Mouse (Mus musculus): Measurements from ENCODE around the gene Col4a1.

The Col4a1 gene

DNA sequence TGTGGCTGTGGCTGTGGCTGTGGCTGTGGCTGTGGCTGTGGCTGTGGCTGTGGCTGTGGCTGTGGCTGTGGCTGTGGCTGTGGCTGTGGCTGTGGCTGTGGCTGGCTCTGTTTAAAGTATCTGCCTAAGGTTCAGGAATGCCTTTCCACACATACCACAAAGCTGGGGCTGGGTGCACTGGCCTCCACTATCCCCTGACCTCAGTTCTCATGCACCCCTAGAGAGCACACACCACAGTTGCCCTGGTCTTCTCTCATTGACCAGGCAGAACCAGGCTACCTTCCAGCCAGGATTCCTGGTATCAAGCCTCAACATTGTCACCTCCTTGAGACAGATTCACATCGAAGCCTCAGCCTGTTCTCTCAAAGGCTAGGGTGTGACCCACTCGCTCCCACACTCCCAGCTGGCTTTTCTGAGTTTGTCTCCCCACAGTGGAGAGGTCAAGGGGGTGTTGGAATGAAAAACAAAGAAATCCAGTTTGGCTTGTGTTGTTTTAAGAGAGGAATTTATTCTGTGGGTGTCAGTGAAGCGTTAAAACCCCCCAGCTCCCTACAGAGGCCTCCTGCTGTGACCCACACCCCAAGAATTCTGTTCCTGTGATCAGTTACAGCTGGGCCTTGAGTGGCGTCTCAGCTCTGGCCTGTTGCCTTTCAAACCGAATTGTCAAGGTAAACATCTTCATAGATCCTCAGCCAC lies 15.2 kb upstream of the Col4a1 start:
- in situ Hi-C loops (cut with MseI, MboI) = no loop called here

- in situ Hi-C loops (cut with MseI, MboI) = no loop called here
Measured at GRCm38 (mm10) chr8:11327298-11327697, 14.7 kb upstream of the Col4a1 start.

DNA sequence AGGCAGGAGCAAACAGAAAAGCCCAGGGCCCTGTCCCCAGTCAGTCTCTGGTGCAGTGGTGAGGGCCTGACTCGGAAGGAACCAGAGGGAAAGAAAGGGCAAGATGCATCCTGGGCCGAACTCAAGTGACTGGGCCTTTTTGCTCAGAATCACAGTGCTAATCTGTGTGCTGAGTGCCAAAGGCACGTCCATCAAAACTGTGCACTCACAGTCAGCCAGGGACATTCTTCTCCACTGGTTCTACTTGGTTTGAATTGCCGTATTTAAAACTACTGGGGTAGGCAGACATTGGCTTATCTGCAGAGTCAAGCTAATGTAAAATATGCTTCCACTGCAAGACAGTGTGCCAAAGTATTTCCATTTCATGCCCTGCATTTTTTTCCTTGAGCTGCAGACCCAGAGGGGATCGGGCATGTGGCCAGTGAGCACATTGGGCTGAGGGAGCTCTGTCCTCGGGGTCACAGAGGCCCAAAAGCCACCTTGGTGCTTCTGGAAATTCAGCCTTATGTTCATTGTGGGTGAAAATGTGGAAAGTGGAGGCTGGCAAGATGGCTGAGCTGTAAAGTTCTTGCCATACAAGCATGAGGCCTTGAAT lies 12.3 kb upstream of the Col4a1 start:
- in situ Hi-C loops (cut with MseI, MboI) = no loop called here

DNA sequence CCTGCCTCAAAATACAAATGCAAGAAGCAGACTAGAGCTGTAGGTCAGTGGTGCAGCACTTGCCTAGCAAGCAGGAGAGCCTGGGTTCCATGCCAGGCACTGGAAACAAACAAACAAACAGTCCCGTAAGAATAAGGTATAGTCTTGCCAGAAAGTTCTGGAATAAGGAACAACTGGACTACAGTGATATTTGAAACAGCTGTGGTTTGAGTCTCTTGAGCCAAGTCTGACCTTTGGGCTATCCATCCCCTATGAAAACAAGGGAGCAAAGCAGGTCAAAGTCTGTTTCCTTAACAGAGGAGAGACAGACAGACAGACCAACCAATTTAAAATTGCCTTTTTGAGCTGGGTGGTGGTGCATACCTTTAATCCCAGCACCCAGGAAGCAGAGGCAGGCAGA lies 11.1 kb upstream of the Col4a1 start:
- in situ Hi-C loops (cut with MseI, MboI) = no loop called here

DNA sequence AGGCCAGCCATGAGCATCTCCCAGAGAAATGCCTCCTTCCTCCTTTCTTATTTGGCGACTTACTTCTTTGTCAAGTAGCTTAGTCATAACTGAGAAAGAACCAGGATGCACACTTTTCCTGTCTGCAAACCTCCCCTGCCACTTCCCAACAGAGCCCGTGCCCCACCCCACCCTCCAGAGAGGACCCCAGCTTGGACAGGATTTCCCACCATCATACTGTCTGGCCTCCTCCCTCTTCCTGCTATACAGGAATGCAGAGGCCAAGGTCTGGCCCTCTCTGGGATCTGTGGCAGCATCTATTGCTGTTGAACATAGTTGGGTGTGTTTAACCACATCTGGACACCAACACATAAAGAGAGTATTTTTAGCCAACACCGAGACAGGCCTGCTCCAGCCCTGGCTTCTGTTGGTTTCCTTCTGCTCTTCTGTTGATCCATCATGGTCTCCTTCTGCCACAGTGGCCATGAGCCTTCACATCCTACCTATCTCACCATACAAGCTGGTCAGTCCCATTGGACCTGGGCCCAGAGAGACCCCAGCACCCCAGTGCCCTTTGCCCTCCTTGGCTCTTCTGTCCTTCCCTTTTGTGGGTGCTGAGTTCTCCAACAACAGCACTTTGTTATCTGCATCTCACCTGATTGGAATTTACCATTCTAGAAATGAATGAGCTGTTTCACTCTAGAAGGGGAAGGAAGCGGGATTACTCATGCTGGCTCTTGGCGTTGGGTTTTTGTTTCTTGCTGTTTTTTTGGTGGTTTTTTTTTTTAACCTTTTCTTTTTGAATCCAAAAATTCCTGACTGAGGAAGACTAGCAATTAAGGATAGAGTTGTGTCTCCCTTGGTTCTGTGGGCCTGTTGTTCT lies 10.3 kb upstream of the Col4a1 start:
- in situ Hi-C loops (cut with MseI, MboI) = no loop called here

- in situ Hi-C loops (cut with MseI, MboI) = no loop called here
Measured at GRCm38 (mm10) chr8:11321841-11322240, 9.2 kb upstream of the Col4a1 start.

DNA sequence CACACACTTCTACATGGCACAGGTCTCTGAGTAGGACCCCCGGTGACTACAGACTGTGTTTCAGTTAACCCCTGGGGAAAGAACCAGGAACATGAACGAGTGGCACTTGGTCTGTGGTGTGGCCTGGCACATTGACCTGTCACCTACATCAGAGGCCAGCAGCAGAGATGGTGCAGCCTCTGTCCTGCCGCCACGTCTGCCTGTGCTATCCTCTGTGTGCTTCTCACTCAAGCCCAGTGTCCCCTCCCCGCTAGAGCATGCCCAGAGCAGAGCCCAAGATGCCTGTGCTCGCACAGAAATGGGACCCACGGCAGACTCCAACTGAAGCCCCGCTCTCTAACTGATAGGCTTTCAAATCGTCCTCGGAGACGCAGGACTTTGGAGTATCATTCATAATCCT lies 6.8 kb upstream of the Col4a1 start:
- in situ Hi-C loops (cut with MseI, MboI) = no loop called here

DNA sequence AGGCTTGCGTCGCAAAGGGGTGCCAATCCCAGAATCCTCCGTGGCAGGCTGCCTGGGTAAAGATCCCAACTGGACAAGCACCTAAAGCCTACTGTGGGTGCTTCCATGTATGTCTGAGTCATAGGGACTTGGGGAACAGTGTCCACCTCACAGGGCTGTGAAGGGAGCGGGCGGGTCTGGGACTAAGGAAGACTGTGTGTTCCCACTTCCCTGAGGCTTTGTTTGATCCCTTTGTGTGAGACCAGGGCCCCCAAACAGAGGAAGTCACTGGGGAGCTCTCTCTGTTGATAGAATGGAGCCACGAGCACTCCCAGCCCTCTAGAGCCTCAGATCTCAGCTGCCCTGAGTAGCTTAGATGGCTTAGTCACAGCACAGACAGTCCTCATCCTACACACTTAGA lies 3.5 kb upstream of the Col4a1 start:
- in situ Hi-C loops (cut with MseI, MboI) = no loop called here

GRCm38 (mm10) chr8:11315179-11315943 lies 2.7 kb upstream of the Col4a1 start:
- in situ Hi-C loops (cut with MseI, MboI) = no loop called here

GRCm38 (mm10) chr8:11314613-11315012 lies 2.0 kb upstream of the Col4a1 start:
- in situ Hi-C loops (cut with MseI, MboI) = no loop called here

- in situ Hi-C loops (cut with MseI, MboI) = no loop called here
Measured at GRCm38 (mm10) chr8:11313176-11314111, 818 bp upstream of the Col4a1 start.

DNA sequence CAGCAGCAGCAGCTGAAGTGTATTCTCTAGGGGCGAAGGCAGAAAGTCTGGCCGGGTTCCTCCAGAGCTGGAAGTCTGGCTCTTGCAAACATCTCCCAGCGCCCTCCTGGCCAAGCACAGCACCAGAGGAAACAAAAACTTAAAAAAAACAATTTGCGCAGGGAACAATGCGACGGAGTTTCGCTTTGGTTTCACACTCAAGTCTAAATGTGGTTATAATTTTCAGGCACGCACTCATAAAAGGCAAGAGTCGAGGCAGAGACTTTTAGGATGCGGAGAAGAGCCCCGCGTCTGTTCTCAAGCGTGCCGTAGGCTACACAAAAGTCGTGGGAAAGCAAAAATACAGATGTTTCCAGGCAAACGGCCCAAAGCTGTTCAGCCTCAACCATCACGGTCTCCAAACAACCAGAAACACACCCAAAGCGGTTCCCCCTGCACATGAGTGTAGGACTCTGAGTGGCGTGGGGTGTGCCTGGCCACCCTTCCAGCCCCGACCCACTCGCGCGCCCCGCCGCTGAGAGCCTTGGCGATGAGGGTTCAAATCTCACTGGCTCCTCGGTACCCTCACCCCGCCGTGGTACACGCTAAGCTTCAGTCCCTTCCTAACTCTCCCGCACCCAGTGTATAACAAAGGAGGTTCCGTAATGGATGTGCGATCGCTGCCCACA lies 811 bp downstream of the Col4a1 start:
- in situ Hi-C loops (cut with MseI, MboI) = no loop called here

- in situ Hi-C loops (cut with MseI, MboI) = no loop called here
Measured at GRCm38 (mm10) chr8:11310049-11310448, 2.6 kb downstream of the Col4a1 start.

GRCm38 (mm10) chr8:11309226-11309625 lies 3.4 kb downstream of the Col4a1 start:
- in situ Hi-C loops (cut with MseI, MboI) = no loop called here

DNA sequence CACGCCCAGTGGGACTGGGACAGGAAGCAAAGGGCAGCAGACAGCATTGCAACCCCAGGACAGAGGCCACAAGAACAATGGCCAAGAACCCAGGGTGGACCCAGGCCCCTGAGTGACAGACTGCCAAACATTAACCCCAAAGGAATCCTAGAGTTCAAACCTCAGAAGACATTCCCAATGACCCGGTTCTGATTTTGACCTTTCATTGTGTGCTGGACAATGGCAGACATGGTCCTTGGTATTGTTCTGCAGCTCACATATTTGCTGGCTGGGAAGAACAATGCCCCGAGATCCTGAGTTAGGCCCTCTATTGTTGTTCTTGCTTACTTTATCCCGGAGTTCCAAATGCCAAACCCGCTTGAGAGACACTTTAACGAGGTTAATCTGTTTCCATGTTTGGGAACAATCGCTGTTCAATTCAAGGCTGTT lies 4.0 kb downstream of the Col4a1 start:
- in situ Hi-C loops (cut with MseI, MboI) = no loop called here

- in situ Hi-C loops (cut with MseI, MboI) = no loop called here
Measured at GRCm38 (mm10) chr8:11307451-11307850, 5.2 kb downstream of the Col4a1 start.

GRCm38 (mm10) chr8:11305539-11305938 lies 7.1 kb downstream of the Col4a1 start:
- in situ Hi-C loops (cut with MseI, MboI) = no loop called here

- in situ Hi-C loops (cut with MseI, MboI) = no loop called here
Measured at GRCm38 (mm10) chr8:11304027-11304601, 8.5 kb downstream of the Col4a1 start.

GRCm38 (mm10) chr8:11300436-11300835 lies 12.2 kb downstream of the Col4a1 start:
- in situ Hi-C loops (cut with MseI, MboI) = no loop called here

DNA sequence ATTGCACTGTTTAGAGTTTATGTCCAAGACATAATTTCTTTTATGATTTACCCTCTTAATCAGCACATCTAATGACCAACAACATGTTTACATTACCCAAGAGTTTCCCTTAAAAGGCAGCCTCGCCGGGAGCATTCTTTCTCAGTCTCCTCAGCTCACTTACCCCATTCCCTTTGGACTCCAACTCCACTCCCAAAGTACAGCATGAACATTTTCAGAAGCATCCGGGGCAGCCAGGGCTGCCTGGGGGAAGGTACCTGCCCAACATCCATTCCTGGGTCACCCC lies 13.4 kb downstream of the Col4a1 start:
- in situ Hi-C loops (cut with MseI, MboI) = no loop called here
